Mouse (Mus musculus): ENCODE measurements around the gene Gstm7. TPM values are rescaled to one million over a fixed set of nuclear protein-coding genes. Genes with fewer than 3 reads are reported as not detected.
A peak's percentile ranks its signal among the peaks of the same experiment; 100 is the strongest.

Gene Gstm7
- polyA plus RNA-seq, 1 experiment from 2014 or later = 37.2 TPM

DNA sequence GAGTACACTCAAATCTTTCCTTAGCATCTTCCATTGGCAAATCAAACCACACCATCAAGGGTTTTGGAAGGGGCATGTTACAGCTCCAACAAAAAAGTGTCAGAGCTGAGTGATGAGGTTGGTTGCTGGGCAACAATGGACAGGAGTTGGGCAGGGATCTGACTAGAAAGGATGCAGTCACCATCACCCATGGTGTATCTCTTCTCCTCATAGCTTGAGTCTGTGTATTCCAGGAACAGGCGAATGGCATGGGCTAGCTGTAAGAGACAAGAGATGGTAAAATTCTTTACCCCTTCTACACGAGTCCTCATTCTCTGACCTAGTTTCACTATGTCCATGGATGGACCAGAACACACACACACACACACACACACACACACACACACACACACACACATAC is 483 bp downstream of the Gstm7 start:
- H3K27me3 ChIP-seq (ENCODE audit: control insufficient read depth, insufficient read depth, low read length) = no peaks in the 10 kb centered on the region
- peak overlapping the region; percentile 47 for H3K4me2 ChIP-seq (ENCODE audit: low read depth, severe bottlenecking)
- peak overlapping the region; percentile 55 for H3K9ac ChIP-seq (ENCODE audit: low read length)
- DNase-seq (ENCODE audit: low spot score) = no peak
- peak overlapping the region; percentile 20; the same call in 1 of the 2 replicates for H3K4me3 ChIP-seq (ENCODE audit: low read depth, low read length)
- WGBS = 82% methylated on average over 2 of the region's 2 CpGs
- H3K4me1 ChIP-seq (ENCODE audit: control insufficient read depth, insufficient read depth, low read length) = 0 out of 2 replicates have a peak, but pooled peaks cover 2% of the 10 kb centered on the region
- no peaks in the 10 kb centered on the region for H3K9me3 ChIP-seq (ENCODE audit: control insufficient read depth, low read length)
- H3K27ac ChIP-seq (replicated peaks; ENCODE audit: low read depth, low read length) = 0 out of 2 replicates have a peak overlapping the region, but pooled peaks have one; percentile 33
- H3K36me3 ChIP-seq (ENCODE audit: control insufficient read depth, insufficient read depth, low read length) = no peaks in the 10 kb centered on the region
- ATAC-seq (ENCODE audit: insufficient number of reproducible peaks, low FRiP score, low TSS enrichment, low read depth) = no peak; the same call in 1 of the 2 replicates

- no peak for ATAC-seq (ENCODE audit: insufficient number of reproducible peaks, low FRiP score, low TSS enrichment, low read depth)
- 91% methylated on average over 4 of the region's 4 CpGs for WGBS
- Histone ChIP-seq H3K27me3 (ENCODE audit: control insufficient read depth, insufficient read depth, low read length) (no peaks in the 10 kb centered on the region), H3K4me2 (ENCODE audit: low read depth, severe bottlenecking) (no peak overlapping the region), H3K27ac (replicated peaks; ENCODE audit: low read depth, low read length) (no peak overlapping the region), H3K36me3 (ENCODE audit: control insufficient read depth, insufficient read depth, low read length) (no peaks in the 10 kb centered on the region), H3K4me3 (ENCODE audit: low read depth, low read length) (no peak overlapping the region), H3K9ac (ENCODE audit: low read length) (no peak overlapping the region), H3K9me3 (ENCODE audit: control insufficient read depth, low read length) (no peaks in the 10 kb centered on the region), H3K4me1 (ENCODE audit: control insufficient read depth, insufficient read depth, low read length) (0 out of 2 replicates have a peak, but pooled peaks cover 2% of the 10 kb centered on the region)
- DNase-seq (ENCODE audit: low spot score) = no peak
Measured at GRCm38 (mm10) chr3:107929731-107930130, 1.9 kb downstream of the Gstm7 start.

DNA sequence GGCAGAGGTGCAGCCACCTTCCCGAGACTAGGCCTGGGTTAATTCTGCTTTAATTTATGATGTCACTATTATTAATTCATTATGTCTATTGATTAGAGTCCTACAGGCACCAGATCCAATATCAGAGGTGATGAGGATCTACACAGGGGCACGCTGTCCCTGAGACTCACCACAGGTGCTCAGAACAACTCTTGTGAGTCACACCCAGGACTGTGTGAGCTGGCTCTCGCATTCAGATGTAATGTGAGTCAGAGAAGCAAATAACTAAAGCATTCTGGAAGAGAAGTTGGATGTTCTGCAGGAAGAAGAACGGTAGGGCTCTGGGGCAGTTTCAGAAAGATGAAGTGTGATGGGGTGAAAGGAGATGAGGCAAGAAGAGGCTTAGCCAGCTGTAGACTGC is 2.4 kb downstream of the Gstm7 start:
- 0 out of 2 replicates have a peak, but pooled peaks cover 2% of the 10 kb centered on the region for H3K4me1 ChIP-seq (ENCODE audit: control insufficient read depth, insufficient read depth, low read length)
- no peak overlapping the region for H3K27ac ChIP-seq (replicated peaks; ENCODE audit: low read depth, low read length)
- DNase-seq (ENCODE audit: low spot score) (no peak), ATAC-seq (ENCODE audit: insufficient number of reproducible peaks, low FRiP score, low TSS enrichment, low read depth) (no peak)
- no peaks in the 10 kb centered on the region for H3K27me3 ChIP-seq (ENCODE audit: control insufficient read depth, insufficient read depth, low read length)
- no peak overlapping the region for H3K9ac ChIP-seq (ENCODE audit: low read length)
- H3K36me3 ChIP-seq (ENCODE audit: control insufficient read depth, insufficient read depth, low read length) = no peaks in the 10 kb centered on the region
- no peak overlapping the region for H3K4me2 ChIP-seq (ENCODE audit: low read depth, severe bottlenecking)
- no peak overlapping the region for H3K4me3 ChIP-seq (ENCODE audit: low read depth, low read length)
- 80% methylated on average over 4 of the region's 4 CpGs for WGBS
- no peaks in the 10 kb centered on the region for H3K9me3 ChIP-seq (ENCODE audit: control insufficient read depth, low read length)

DNA sequence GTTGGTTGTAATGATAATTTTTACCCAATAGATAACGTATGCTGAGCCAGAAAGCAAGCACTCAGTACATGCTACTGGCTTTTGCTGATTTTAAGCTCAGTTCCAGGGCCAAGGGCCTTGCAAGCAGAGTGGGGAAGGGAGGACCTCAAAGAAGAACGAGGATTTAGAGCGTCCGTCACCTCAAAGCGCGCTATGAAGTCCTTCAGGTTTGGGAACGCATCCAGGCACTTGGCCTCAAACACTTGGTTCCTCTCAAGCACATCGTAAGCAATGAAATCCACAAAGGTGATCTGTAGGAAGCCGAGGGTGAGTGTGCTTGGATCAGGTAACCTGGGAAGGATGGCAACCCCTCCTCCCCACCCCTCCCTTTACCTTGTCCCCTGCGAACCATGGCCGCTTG is 2.9 kb downstream of the Gstm7 start:
- DNase-seq (ENCODE audit: low spot score) (no peak), ATAC-seq (ENCODE audit: insufficient number of reproducible peaks, low FRiP score, low TSS enrichment, low read depth) (no peak)
- Histone ChIP-seq H3K9me3 (ENCODE audit: control insufficient read depth, low read length) (no peaks in the 10 kb centered on the region), H3K36me3 (ENCODE audit: control insufficient read depth, insufficient read depth, low read length) (no peaks in the 10 kb centered on the region), H3K4me3 (ENCODE audit: low read depth, low read length) (no peak overlapping the region), H3K4me2 (ENCODE audit: low read depth, severe bottlenecking) (no peak overlapping the region), H3K4me1 (ENCODE audit: control insufficient read depth, insufficient read depth, low read length) (0 out of 2 replicates have a peak, but pooled peaks cover 2% of the 10 kb centered on the region), H3K9ac (ENCODE audit: low read length) (no peak overlapping the region), H3K27me3 (ENCODE audit: control insufficient read depth, insufficient read depth, low read length) (no peaks in the 10 kb centered on the region), H3K27ac (replicated peaks; ENCODE audit: low read depth, low read length) (no peak overlapping the region)
- 87% methylated on average over 11 of the region's 11 CpGs for WGBS

DNA sequence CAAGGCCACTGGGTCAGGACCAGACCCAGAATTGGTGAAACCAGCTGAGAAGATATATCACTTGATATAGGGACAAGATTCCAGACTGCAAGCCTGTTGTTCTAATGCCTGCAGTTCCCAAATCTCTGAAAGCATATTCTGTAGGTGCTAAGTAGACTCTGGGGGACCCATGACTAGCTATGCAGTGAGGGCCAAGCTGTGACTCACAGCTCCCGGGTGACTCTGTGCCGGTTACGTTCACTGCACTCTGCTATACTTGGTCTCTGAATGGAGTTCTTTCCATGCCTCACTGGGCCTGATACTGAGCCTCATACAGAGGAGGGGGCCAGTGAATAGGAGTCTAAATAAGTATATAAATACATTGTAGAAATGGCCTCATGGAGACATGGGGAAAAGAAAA is 3.8 kb downstream of the Gstm7 start:
- Histone ChIP-seq H3K27ac (replicated peaks; ENCODE audit: low read depth, low read length) (no peak overlapping the region), H3K27me3 (ENCODE audit: control insufficient read depth, insufficient read depth, low read length) (no peaks in the 10 kb centered on the region), H3K4me3 (ENCODE audit: low read depth, low read length) (no peak overlapping the region), H3K4me1 (ENCODE audit: control insufficient read depth, insufficient read depth, low read length) (0 out of 2 replicates have a peak, but pooled peaks cover 2% of the 10 kb centered on the region), H3K9ac (ENCODE audit: low read length) (no peak overlapping the region), H3K4me2 (ENCODE audit: low read depth, severe bottlenecking) (no peak overlapping the region), H3K36me3 (ENCODE audit: control insufficient read depth, insufficient read depth, low read length) (no peaks in the 10 kb centered on the region), H3K9me3 (ENCODE audit: control insufficient read depth, low read length) (no peaks in the 10 kb centered on the region)
- DNase-seq (ENCODE audit: low spot score) (no peak), ATAC-seq (ENCODE audit: insufficient number of reproducible peaks, low FRiP score, low TSS enrichment, low read depth) (no peak)
- 88% methylated on average over 3 of the region's 3 CpGs for WGBS

GRCm38 (mm10) chr3:107925335-107925734 is 6.3 kb downstream of the Gstm7 start:
- Histone ChIP-seq H3K9ac (ENCODE audit: low read length) (no peak overlapping the region), H3K9me3 (ENCODE audit: control insufficient read depth, low read length) (no peaks in the 10 kb centered on the region), H3K4me3 (ENCODE audit: low read depth, low read length) (no peak overlapping the region), H3K4me1 (ENCODE audit: control insufficient read depth, insufficient read depth, low read length) (no peaks in the 10 kb centered on the region), H3K4me2 (ENCODE audit: low read depth, severe bottlenecking) (no peak overlapping the region), H3K27me3 (ENCODE audit: control insufficient read depth, insufficient read depth, low read length) (no peaks in the 10 kb centered on the region), H3K36me3 (ENCODE audit: control insufficient read depth, insufficient read depth, low read length) (no peaks in the 10 kb centered on the region), H3K27ac (replicated peaks; ENCODE audit: low read depth, low read length) (no peak overlapping the region)
- 91% methylated on average over 3 of the region's 3 CpGs for WGBS
- ATAC-seq (ENCODE audit: insufficient number of reproducible peaks, low FRiP score, low TSS enrichment, low read depth) (no peak), DNase-seq (ENCODE audit: low spot score) (no peak)

DNA sequence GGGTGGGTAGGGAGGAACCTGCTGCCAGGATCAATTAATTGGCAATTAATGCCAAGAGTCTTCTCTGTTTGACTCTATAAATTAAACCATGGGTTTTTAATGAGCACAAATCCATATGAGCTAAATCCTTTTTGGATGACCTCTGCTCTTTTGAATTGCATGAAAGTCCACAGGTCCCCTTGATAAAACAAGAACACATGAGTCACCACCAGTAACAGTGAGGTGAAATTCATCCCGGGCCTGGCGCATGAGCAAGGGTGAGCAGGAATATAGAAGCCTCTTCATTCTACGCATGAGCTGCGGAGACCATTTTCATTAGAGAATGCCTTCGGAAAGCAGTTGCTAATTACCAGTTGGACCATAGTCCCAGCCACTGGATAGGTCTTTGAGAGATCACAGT is 11.3 kb downstream of the Gstm7 start:
- no peak overlapping the region for H3K9ac ChIP-seq (ENCODE audit: low read length)
- 91% methylated on average over 5 of the region's 5 CpGs for WGBS
- H3K27me3 ChIP-seq (ENCODE audit: control insufficient read depth, insufficient read depth, low read length) = no peaks in the 10 kb centered on the region
- no peaks in the 10 kb centered on the region for H3K36me3 ChIP-seq (ENCODE audit: control insufficient read depth, insufficient read depth, low read length)
- ATAC-seq (ENCODE audit: insufficient number of reproducible peaks, low FRiP score, low TSS enrichment, low read depth) (no peak), DNase-seq (ENCODE audit: low spot score) (no peak)
- H3K4me3 ChIP-seq (ENCODE audit: low read depth, low read length) = no peak overlapping the region
- no peak overlapping the region for H3K27ac ChIP-seq (replicated peaks; ENCODE audit: low read depth, low read length)
- no peaks in the 10 kb centered on the region for H3K4me1 ChIP-seq (ENCODE audit: control insufficient read depth, insufficient read depth, low read length)
- H3K4me2 ChIP-seq (ENCODE audit: low read depth, severe bottlenecking) = no peak overlapping the region
- no peaks in the 10 kb centered on the region for H3K9me3 ChIP-seq (ENCODE audit: control insufficient read depth, low read length)

DNA sequence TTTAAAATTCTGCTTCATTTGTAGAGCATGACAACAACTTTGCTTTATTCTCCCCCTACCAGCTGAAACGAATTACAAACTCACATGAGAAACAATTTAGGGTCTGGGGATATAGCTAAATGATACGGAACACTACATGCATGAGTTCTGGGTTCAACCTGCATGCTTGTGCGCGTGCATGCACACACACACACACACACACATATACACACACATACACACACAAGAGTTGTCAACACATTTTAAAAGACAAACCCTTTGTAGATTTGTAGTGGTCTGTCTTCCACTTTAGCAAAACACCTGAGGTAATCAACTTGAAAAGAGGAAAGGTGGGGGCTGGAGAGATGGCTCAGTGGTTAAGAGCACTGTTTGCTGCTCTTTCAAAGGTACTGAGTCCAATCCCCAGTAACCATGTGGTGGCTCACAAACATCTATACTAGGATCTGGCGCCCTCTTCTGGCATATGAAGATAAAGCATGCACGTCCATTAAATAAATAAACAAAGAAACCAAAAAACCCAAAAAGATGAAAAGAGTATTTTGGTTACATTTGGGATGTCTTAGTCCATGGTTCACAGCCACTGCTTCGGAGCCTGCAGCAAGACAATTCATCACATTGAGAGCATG is 13.7 kb downstream of the Gstm7 start:
- ATAC-seq (ENCODE audit: insufficient number of reproducible peaks, low FRiP score, low TSS enrichment, low read depth) = 0 out of 2 replicates have a peak, but pooled peaks have one; percentile 51
- Histone ChIP-seq H3K9ac (ENCODE audit: low read length) (no peak overlapping the region), H3K4me2 (ENCODE audit: low read depth, severe bottlenecking) (no peak overlapping the region), H3K27me3 (ENCODE audit: control insufficient read depth, insufficient read depth, low read length) (no peaks in the 10 kb centered on the region), H3K36me3 (ENCODE audit: control insufficient read depth, insufficient read depth, low read length) (no peaks in the 10 kb centered on the region), H3K27ac (replicated peaks; ENCODE audit: low read depth, low read length) (no peak overlapping the region), H3K4me1 (ENCODE audit: control insufficient read depth, insufficient read depth, low read length) (no peaks in the 10 kb centered on the region), H3K9me3 (ENCODE audit: control insufficient read depth, low read length) (no peaks in the 10 kb centered on the region), H3K4me3 (ENCODE audit: low read depth, low read length) (no peak overlapping the region)
- WGBS = 55% methylated on average over 7 of the region's 7 CpGs
- DNase-seq (ENCODE audit: low spot score) = peak; percentile 72

- no peak overlapping the region for H3K4me2 ChIP-seq (ENCODE audit: low read depth, severe bottlenecking)
- H3K9me3 ChIP-seq (ENCODE audit: control insufficient read depth, low read length) = no peaks in the 10 kb centered on the region
- H3K36me3 ChIP-seq (ENCODE audit: control insufficient read depth, insufficient read depth, low read length) = no peaks in the 10 kb centered on the region
- no peak overlapping the region for H3K9ac ChIP-seq (ENCODE audit: low read length)
- DNase-seq (ENCODE audit: low spot score) (no peak), ATAC-seq (ENCODE audit: insufficient number of reproducible peaks, low FRiP score, low TSS enrichment, low read depth) (no peak)
- no peaks in the 10 kb centered on the region for H3K27me3 ChIP-seq (ENCODE audit: control insufficient read depth, insufficient read depth, low read length)
- 83% methylated on average over 3 of the region's 3 CpGs for WGBS
- H3K27ac ChIP-seq (replicated peaks; ENCODE audit: low read depth, low read length) = no peak overlapping the region
- no peak overlapping the region for H3K4me3 ChIP-seq (ENCODE audit: low read depth, low read length)
- H3K4me1 ChIP-seq (ENCODE audit: control insufficient read depth, insufficient read depth, low read length) = no peaks in the 10 kb centered on the region
Measured at GRCm38 (mm10) chr3:107917097-107917496, 14.5 kb downstream of the Gstm7 start.

Data from limb, embryonic 11.5 days (tissue).